Mouse (Mus musculus) forelimb bud, embryonic 11.5 days (tissue): ENCODE measurements at regions not wholly inside any gene's neighbourhood (a gene's known extent, or its start where the extent isn't known, plus 50 kb on each side); places are given as distances from the start of the nearest gene placed in this dataset.

Experiments
- DNase-seq: peaks from one replicate; pipeline ENCODE4 v3.0.0-alpha.2; 2012; ENCODE audit warnings: low read depth, low spot score

DNA sequence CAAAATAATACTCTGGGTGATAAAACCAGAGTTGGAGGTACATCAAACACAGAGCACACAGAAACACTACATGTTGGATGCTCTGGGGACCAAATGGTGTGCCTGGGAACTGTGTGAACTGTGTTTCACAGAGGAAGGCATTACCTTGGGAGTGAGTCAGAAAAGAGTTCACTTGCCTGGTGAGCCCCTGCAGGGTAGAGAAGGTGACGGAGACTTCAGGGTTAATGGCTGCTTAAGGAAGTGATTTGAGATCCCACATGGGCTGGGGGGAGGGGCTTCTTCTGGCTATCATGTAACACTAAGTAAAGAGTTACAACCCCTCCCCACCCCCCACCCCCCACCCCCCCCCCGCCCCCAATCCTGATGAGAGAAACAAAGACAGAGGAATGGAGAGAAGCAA, 164.6 kb downstream of the Gm45692 start:
- DNase-seq = no peak

GRCm38 (mm10) chr8:26287665-26288064, 168.3 kb downstream of the Gm45692 start:
- DNase-seq = no peak

GRCm38 (mm10) chr8:26288163-26288562, 168.8 kb downstream of the Gm45692 start:
- no peak for DNase-seq

- no peak for DNase-seq
These were observed 178.9 kb downstream of the Gm45692 start for GRCm38 (mm10) chr8:26298066-26298804.

DNA sequence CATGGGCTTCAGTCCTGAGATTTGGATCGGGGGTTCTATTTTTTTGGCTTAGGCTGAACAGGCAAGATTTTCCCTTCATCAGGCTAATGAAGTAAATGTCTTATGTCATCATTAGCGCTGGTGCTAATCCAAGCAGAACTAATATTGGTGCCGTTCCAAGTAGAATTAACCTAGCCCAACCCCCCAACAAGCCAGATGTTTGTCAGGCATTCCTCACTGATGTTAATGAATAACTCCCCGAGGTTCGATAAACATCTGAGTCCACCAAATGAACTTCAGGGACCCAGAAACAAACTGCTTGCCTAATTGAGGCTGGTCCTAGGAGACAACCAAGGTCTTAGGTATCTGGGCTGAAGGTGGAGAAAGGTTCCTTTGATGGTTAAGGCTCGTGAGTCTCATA, 180.9 kb downstream of the Gm45692 start:
- DNase-seq = no peak

DNA sequence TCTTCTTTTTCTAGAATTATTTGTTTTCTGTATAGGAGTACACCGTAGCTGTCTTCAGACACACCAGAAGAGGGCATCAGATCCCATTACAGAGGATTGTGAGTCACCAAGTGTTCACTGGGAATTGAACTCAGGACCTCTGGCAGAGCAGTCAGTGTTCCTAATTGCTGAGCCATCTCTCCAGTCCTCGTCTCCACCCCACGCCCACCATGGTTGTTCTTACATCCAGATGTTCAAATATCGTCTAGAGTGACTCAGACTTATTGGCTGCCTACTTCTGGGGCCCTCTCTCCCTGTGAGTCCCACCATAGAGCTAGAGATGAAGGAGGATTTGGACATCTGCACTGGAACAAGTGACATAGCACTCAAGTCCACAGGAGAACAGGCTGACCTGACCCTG, 182.6 kb downstream of the Gm45692 start:
- DNase-seq = no peak

DNA sequence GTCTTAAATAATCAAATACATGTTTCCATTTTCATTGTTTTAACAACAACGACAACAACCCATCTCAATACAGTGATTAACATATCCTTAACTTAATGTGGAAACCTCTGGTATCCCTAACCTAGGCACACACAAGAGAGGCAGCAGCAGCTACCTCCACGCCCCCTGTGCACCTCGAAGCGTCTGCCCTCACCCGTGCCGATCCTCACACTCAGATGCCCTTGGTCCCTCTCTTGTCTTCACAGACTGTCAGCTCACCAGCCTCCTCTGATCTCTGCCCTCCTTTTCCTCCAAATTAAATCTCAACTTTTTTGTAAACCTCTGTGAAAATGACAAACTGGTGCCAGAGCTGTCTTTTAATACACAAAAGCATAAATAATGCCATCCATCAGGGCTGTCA, 185.2 kb downstream of the Gm45692 start:
- no peak for DNase-seq

DNA sequence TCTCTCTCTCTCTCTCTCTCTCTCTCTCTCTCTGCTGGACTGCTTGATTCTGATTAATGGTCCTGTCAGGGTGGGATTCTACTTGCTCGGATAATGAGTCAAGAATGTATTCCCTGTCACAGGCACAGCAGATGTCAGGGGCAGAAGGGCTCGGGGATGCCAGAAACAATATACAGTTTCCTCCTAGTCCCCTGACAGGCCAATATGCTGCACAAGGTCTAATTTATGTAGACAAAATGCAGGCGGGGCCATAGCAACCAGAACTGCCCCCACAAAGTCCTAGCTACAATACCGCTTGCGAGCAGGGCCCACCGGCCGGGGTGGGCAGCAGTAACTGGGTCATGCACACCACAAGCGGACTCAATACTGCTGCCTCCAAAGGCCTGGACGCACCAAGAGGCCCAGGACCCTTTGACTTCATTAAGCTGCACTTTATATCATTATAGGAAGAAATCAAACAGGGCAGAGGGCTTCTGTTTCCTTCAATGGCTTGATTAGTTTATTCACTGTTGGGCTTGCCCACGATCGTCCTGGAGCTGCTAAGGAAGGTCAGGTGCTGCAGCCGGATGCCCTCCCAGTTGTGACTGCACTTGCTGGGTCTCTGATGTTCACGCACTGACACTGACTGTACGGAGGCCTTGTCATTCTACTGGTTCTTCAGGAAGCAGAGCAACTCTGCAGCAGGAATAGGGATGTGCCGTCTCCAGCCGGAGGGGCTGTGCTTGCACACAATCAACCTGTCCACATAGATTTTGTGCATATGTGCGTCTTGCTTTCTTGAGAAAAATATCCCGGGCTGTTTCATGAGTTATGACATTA, 185.9 kb downstream of the Gm45692 start:
- DNase-seq = peak; percentile 32

- peak; percentile 68 for DNase-seq
These were observed 188.8 kb downstream of the Gm45692 start for GRCm38 (mm10) chr8:26308121-26308641.

- no peak for DNase-seq
These were observed 190.4 kb downstream of the Gm45692 start for GRCm38 (mm10) chr8:26309764-26310163.

DNA sequence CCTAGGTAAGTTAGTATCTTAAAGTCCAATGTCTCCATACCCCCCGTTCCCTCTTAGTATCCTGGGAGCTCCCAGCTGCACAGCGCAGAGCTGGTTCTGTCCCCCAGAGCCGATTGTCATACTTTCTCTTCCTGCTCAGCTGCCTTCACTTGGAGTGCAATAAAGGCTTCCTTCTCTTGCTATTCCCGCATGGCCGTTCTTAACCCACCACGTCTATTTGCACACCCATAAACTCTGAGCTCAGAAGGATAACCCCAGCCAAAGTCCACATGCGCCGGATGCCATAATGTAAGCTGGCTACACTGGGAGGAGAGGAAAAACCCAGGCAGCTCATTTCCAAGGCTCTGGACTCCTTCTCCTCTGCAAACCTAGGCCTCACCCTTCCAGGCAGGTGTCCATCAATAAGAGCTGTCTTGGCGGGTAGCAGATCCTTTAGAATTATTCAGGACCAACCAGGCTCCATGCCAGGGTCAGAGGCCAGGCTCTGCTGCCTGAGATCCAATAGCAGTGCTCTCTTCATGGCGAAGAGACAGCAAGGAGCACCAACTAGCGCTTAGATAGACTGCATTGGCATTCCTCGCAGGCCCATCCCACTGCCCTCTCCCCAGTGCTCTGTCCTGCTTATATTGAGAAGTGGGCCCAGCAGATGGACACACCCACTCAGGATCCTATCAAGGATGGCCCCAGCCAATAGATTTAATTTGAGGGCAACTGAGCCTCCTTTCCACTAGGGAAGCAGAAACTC, 204.4 kb downstream of the Gm45692 start:
- DNase-seq = no peak

- DNase-seq = no peak
These were observed 205.3 kb downstream of the Gm45692 start for GRCm38 (mm10) chr8:26324606-26325005.

- no peak for DNase-seq
These were observed 210.5 kb downstream of the Gm45692 start for GRCm38 (mm10) chr8:26329813-26330212.

DNA sequence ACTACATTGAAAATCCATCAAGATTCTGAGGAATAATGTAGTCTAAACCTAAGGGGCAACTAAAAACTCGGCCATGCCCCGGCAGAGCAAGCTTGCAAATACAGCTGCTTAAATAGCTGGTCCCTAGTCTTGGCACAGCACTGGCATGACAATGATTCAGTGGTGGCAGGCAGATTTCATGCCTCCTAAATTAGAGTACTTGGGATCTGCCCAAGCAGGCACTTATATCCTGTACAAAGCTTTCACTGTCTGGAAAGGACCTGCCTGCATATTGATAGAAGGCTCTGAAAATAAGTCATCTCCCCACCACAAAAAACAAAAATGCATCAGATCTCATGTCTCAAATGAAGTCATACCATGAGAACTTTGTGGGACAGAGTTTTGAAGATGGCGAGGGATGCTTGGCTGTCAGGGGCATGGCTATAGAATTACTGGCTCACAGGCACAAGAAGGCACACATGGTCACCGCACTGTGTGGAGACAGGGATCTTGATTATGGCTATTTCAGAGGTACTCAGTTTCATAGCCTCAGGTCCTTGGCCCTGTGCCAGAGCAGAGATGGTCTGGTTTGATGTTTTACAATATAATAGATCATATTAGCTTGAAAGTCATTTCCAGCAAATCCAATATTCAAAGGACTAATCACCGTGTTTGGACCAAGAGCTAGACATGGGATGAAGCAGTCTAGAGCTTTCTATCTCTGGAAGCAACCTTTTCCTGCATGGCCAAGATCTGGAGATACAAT, 217.7 kb downstream of the Gm45692 start:
- DNase-seq = no peak

GRCm38 (mm10) chr8:26345078-26345477, 225.7 kb downstream of the Gm45692 start:
- DNase-seq = peak; percentile 76

GRCm38 (mm10) chr8:26349231-26349630, 229.9 kb downstream of the Gm45692 start:
- no peak for DNase-seq

- no peak for DNase-seq
These were observed 230.5 kb downstream of the Gm45692 start for GRCm38 (mm10) chr8:26349854-26350253.

GRCm38 (mm10) chr8:26350616-26351015, 231.3 kb downstream of the Gm45692 start:
- no peak for DNase-seq

- peak; percentile 73 for DNase-seq
These were observed 232.6 kb downstream of the Gm45692 start for GRCm38 (mm10) chr8:26351643-26352540.

DNA sequence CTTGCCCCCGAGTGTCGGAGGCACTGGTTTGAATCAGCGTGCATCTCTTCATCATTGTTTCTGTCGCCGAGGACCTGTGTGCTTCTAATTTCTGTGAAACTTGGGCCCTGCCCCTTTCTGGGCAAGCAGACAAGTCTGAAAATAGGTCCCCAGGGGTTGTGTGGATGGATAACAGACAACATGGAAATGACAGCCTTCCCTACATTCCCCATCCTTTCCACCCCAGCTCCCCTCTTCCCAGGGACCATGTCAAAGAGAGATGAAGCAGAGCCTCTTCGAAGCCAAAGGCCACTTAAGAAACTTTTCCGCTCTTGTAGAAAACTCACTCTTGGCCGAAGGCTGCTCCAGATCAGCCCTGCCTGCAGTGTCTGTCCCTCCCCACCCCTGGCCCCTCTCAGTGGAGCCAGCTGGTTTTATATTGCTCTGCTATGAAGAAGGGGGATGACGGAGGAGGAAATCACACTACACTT, 233.2 kb downstream of the Gm45692 start:
- peak; percentile 61 for DNase-seq
